Mouse (Mus musculus) hindbrain, postnatal 0 days (tissue): ENCODE measurements around the gene Smc6. TPM values are rescaled to one million over a fixed set of nuclear protein-coding genes. Genes with fewer than 3 reads are reported as not detected.

Experiments used
- ATAC-seq: fragments of 200-750 bp; cut with Nextera tagmentation; 2 replicates; pipeline ENCODE4 v1.8.0; 2017; ENCODE audit warnings: mild to moderate bottlenecking, moderate TSS enrichment, moderate library complexity
- DNase-seq: peaks from one replicate; pipeline ENCODE4 v3.0.0-alpha.2; 2015; ENCODE audit warnings: low spot score
- H3K27ac ChIP-seq: fragments of 300-500 bp; sonication (generic); 2 replicates; pipeline ENCODE4 v1.5.1; 2014; ENCODE audit warnings: mild to moderate bottlenecking
- H3K27me3 ChIP-seq: fragments of 300-500 bp; sonication (generic); 2 replicates; pipeline ENCODE4 v1.6.1; 2014; ENCODE audit warnings: low read length, mixed read lengths; ENCODE audit not compliant: insufficient read depth
- H3K36me3 ChIP-seq: fragments of 300-500 bp; sonication (generic); 2 replicates; pipeline ENCODE4 v1.6.1; 2014; ENCODE audit warnings: low read length, mixed read lengths; ENCODE audit not compliant: insufficient read depth
- H3K4me1 ChIP-seq: fragments of 300-500 bp; sonication (generic); 2 replicates; pipeline ENCODE4 v1.6.1; 2014; ENCODE audit warnings: antibody characterized with exemption, low read length, mixed read lengths; ENCODE audit not compliant: insufficient read depth
- H3K4me2 ChIP-seq: fragments of 300-500 bp; sonication (generic); 2 replicates; pipeline ENCODE4 v1.6.1; 2014; ENCODE audit warnings: low read depth, mild to moderate bottlenecking, low read length, moderate library complexity, mixed read lengths
- H3K4me3 ChIP-seq: fragments of 300-500 bp; sonication (generic); 2 replicates; pipeline ENCODE4 v1.5.1; 2014; ENCODE audit warnings: low read length
- H3K9ac ChIP-seq: fragments of 300-500 bp; sonication (generic); replicated peaks from 2 replicates; pipeline ENCODE4 v1.6.1; 2014; ENCODE audit warnings: mild to moderate bottlenecking, low read length, moderate library complexity, mixed read lengths
- H3K9me3 ChIP-seq: fragments of 300-500 bp; sonication (generic); 2 replicates; pipeline ENCODE4 v1.6.1; 2016; ENCODE audit warnings: low read length, mixed read lengths
- CTCF ChIP-seq: IDR thresholded peaks from 2 replicates; pipeline ENCODE4 v1.5.1; 2016; ENCODE audit warnings: antibody characterized with exemption, control low read depth, low read depth
- WGBS: fragments of 180-500 bp; shearing (Covaris S2); extraction: QIAGEN DNeasy Blood & Tissue Kit; methylation state at CpG from one replicate; pipeline ENCODE4 v1.1.7; 2014; 5-methylcytosine and 5-hydroxymethylcytosine counted together
- polyA plus RNA-seq: library from polyadenylated mRNA; unstranded; fragments of >200 nt; fragmentation: Nextera tagmentation; extraction: Ambion mirVana; gene quantifications from 2 replicates; pipeline ENCODE4 v1.2.1, GENCODE M21; 2015
- total RNA-seq: library from RNA; depleted of rRNA; stranded (reverse); fragments of >200 nt; gene quantifications from 2 replicates; pipeline ENCODE4 v1.2.3, GENCODE M21; 2014; rRNA removed

Gene Smc6
- total RNA-seq (14.1 and 22.1 TPM in 2 replicates), polyA plus RNA-seq (115 and 129 TPM in 2 replicates)

- peak within 1 kb of the TSS; percentile 99 for H3K4me2 ChIP-seq
- H3K9ac ChIP-seq, result peak within 1 kb of the TSS; percentile 88
- no peaks in the 10 kb centered on the region for H3K9me3 ChIP-seq
- no peak for TF ChIP-seq CTCF
- no peaks in the 10 kb centered on the region for H3K27me3 ChIP-seq
- H3K36me3 ChIP-seq, result no peaks in the 10 kb centered on the region
- DNase-seq, result peak; percentile 98
- peak within 1 kb of the TSS; percentile 90 for H3K27ac ChIP-seq
- H3K4me3 ChIP-seq, result peak within 1 kb of the TSS; percentile 88
- peak; percentile 99 for ATAC-seq
- under 1% methylated on average over 79 of the region's 83 CpGs for WGBS
- H3K4me1 ChIP-seq, result 0 out of 2 replicates have a peak, but pooled peaks cover 6% of the 10 kb centered on the region
Observed at GRCm38 (mm10) chr12:11265382-11266281, at the start of gene Smc6, which contains the start of gene Gen1. Gene Smc6, plus strand, starts transcription at chr12:11265886. Gene Gen1, minus strand, starts transcription at chr12:11265801.

- DNase-seq (no peak), ATAC-seq (no peak)
- Histone ChIP-seq H3K27ac (no peak overlapping the region), H3K4me1 (no peaks in the 10 kb centered on the region), H3K9me3 (no peaks in the 10 kb centered on the region), H3K36me3 (no peaks in the 10 kb centered on the region), H3K9ac (no peak overlapping the region), H3K27me3 (no peaks in the 10 kb centered on the region), H3K4me2 (no peak overlapping the region), H3K4me3 (no peak overlapping the region)
- TF ChIP-seq CTCF, result no peak
- WGBS, result 55% methylated on average over 3 of the region's 3 CpGs
Observed at GRCm38 (mm10) chr12:11216454-11216853, 49.2 kb upstream of the Smc6 start.

- WGBS, result 81% methylated on average over 7 of the region's 7 CpGs
- Histone ChIP-seq H3K9me3 (no peaks in the 10 kb centered on the region), H3K27ac (no peak overlapping the region), H3K4me2 (no peak overlapping the region), H3K27me3 (no peaks in the 10 kb centered on the region), H3K36me3 (no peaks in the 10 kb centered on the region), H3K9ac (no peak overlapping the region), H3K4me1 (no peaks in the 10 kb centered on the region), H3K4me3 (no peak overlapping the region)
- TF ChIP-seq CTCF, result no peak
- ATAC-seq (no peak), DNase-seq (no peak)
Observed at GRCm38 (mm10) chr12:11217726-11218250, 47.9 kb upstream of the Smc6 start.

- WGBS, result 42% methylated on average over 20 of the region's 20 CpGs
- peak; percentile 79 for ATAC-seq
- Histone ChIP-seq H3K27ac (peak overlapping the region; percentile 32; the same call in 1 of the 2 replicates), H3K9me3 (no peaks in the 10 kb centered on the region), H3K4me3 (no peak overlapping the region), H3K9ac (no peak overlapping the region), H3K36me3 (no peaks in the 10 kb centered on the region), H3K27me3 (no peaks in the 10 kb centered on the region), H3K4me2 (no peak overlapping the region), H3K4me1 (no peaks in the 10 kb centered on the region)
- no peak for TF ChIP-seq CTCF
- peak; percentile 37 for DNase-seq
Observed at GRCm38 (mm10) chr12:11221524-11222330, 44.0 kb upstream of the Smc6 start.

- Histone ChIP-seq H3K27me3 (no peaks in the 10 kb centered on the region), H3K9ac (no peak overlapping the region), H3K4me2 (no peak overlapping the region), H3K4me3 (no peak overlapping the region), H3K9me3 (no peaks in the 10 kb centered on the region), H3K4me1 (no peaks in the 10 kb centered on the region), H3K27ac (no peak overlapping the region), H3K36me3 (no peaks in the 10 kb centered on the region)
- ATAC-seq (no peak), DNase-seq (no peak)
- no peak for TF ChIP-seq CTCF
- 70% methylated on average over 3 of the region's 3 CpGs for WGBS
Observed at GRCm38 (mm10) chr12:11222566-11222965, 43.1 kb upstream of the Smc6 start.

GRCm38 (mm10) chr12:11223090-11223489 is 42.6 kb upstream of the Smc6 start:
- DNase-seq (no peak), ATAC-seq (no peak)
- Histone ChIP-seq H3K27ac (no peak overlapping the region), H3K27me3 (no peaks in the 10 kb centered on the region), H3K4me3 (no peak overlapping the region), H3K4me2 (no peak overlapping the region), H3K36me3 (no peaks in the 10 kb centered on the region), H3K9me3 (no peaks in the 10 kb centered on the region), H3K4me1 (no peaks in the 10 kb centered on the region), H3K9ac (no peak overlapping the region)
- no peak for TF ChIP-seq CTCF
- WGBS, result 94% methylated on average over 10 of the region's 10 CpGs
